Comparison of ENCODE assay signal across 18 mouse cellular contexts in genomic region chr7:101343135-101343534, GRCm38 (mm10). TPM values are rescaled to one million over a fixed set of nuclear protein-coding genes. Genes with fewer than 3 reads are reported as not detected.
DNase-seq lines count a peak whose midpoint lies in the region; ATAC-seq and TF ChIP-seq lines count a peak whose summit lies in the region.
"Had no signal": no experiment of that assay in that cellular context is flagged by ENCODE, and none has a peak within 500 bp of the region (broad histone marks: within the 10 kb centered on the region; RNA-seq: fewer than 3 reads in every experiment).

No protein-coding gene starts in this region.

- H3K4me2 ChIP-seq in heart, postnatal 0 days (ENCODE audit: low read depth, low read length): no peak overlapping the region
- no peak overlapping the region for H3K4me2 ChIP-seq in heart, embryonic 11.5 days
- no peak overlapping the region for H3K4me2 ChIP-seq in lung, embryonic 15.5 days
- H3K4me2 ChIP-seq: forebrain, embryonic 15.5 days; hindbrain, embryonic 15.5 days; limb, embryonic 12.5 days had no signal

- H3K4me1 ChIP-seq in heart, postnatal 0 days (ENCODE audit: control insufficient read depth, insufficient read depth): peaks cover 21% of the 10 kb centered on the region
- H3K4me1 ChIP-seq in heart, embryonic 11.5 days (ENCODE audit: control insufficient read depth, insufficient read depth, low read length): peaks cover 41% of the 10 kb centered on the region
- H3K4me1 ChIP-seq in lung, embryonic 15.5 days: peaks cover 25% of the 10 kb centered on the region
- H3K4me1 ChIP-seq in megakaryocyte, embryonic 14.5 days: peaks cover 94% of the 10 kb centered on the region

- DNase-seq in heart, postnatal 0 days (ENCODE audit: low spot score): no peak
- DNase-seq in lung, postnatal 25 days (ENCODE audit: low spot score): no peak
- no peak for DNase-seq in Muller cell, postnatal 12 days (ENCODE audit: inconsistent ontology term)
- no peak for DNase-seq in right cerebral cortex, postnatal 36 days (ENCODE audit: low spot score in 2 of 2)
- DNase-seq: cerebellum, postnatal 14 days; heart, postnatal 14 days; kidney, postnatal 14 days; layer of hippocampus, adult 9-11 months; right cerebral cortex, postnatal 14 days; thymus, postnatal 36 days had no signal

- H3K27me3 ChIP-seq in heart, postnatal 0 days (ENCODE audit: control insufficient read depth, insufficient read depth, low read length): 0 out of 2 replicates have a peak, but pooled peaks cover 5% of the 10 kb centered on the region
- peaks cover 13% of the 10 kb centered on the region for H3K27me3 ChIP-seq in heart, embryonic 11.5 days (ENCODE audit: control insufficient read depth, insufficient read depth, low read length)
- no peaks in the 10 kb centered on the region for H3K27me3 ChIP-seq in lung, embryonic 15.5 days
- no peaks in the 10 kb centered on the region for H3K27me3 ChIP-seq in megakaryocyte, embryonic 14.5 days (replicated peaks)
- H3K27me3 ChIP-seq: hindbrain, embryonic 15.5 days; limb, embryonic 12.5 days had no signal

- no peaks in the 10 kb centered on the region for H3K36me3 ChIP-seq in heart, postnatal 0 days (replicated peaks; ENCODE audit: control insufficient read depth, insufficient read depth, low read length)
- no peaks in the 10 kb centered on the region for H3K36me3 ChIP-seq in heart, embryonic 11.5 days (ENCODE audit: control insufficient read depth, insufficient read depth, low read length)
- H3K36me3 ChIP-seq in lung, embryonic 15.5 days: 0 out of 2 replicates have a peak, but pooled peaks cover 3% of the 10 kb centered on the region
- peaks cover 74% of the 10 kb centered on the region for H3K36me3 ChIP-seq in megakaryocyte, embryonic 14.5 days (replicated peaks; ENCODE audit: low read length)
- H3K36me3 ChIP-seq: forebrain, embryonic 15.5 days; hindbrain, embryonic 15.5 days had no signal

- no peak overlapping the region for H3K9ac ChIP-seq in heart, postnatal 0 days (replicated peaks; ENCODE audit: low read depth, low read length)
- H3K9ac ChIP-seq in heart, embryonic 11.5 days (ENCODE audit: low read depth, low read length): no peak overlapping the region
- no peak overlapping the region for H3K9ac ChIP-seq in lung, embryonic 15.5 days
- H3K9ac ChIP-seq: forebrain, embryonic 15.5 days; hindbrain, embryonic 15.5 days; limb, embryonic 12.5 days had no signal

- 60% methylated on average over 7 of the region's 7 CpGs for WGBS in heart, postnatal 0 days
- 61% methylated on average over 7 of the region's 7 CpGs for WGBS in heart, embryonic 11.5 days (ENCODE audit: insufficient replicate concordance)
- WGBS in lung, embryonic 15.5 days: 64% methylated on average over 7 of the region's 7 CpGs

- H3K27ac ChIP-seq in heart, postnatal 0 days (ENCODE audit: low read depth): no peak overlapping the region
- no peak overlapping the region for H3K27ac ChIP-seq in heart, embryonic 11.5 days (ENCODE audit: low read depth, low read length)
- H3K27ac ChIP-seq in lung, embryonic 15.5 days: 0 out of 2 replicates have a peak overlapping the region, but pooled peaks have one; percentile 0
- H3K27ac ChIP-seq: forebrain, embryonic 15.5 days; hindbrain, embryonic 15.5 days; limb, embryonic 12.5 days had no signal

- no peak overlapping the region for H3K4me3 ChIP-seq in heart, postnatal 0 days (ENCODE audit: low read depth, low read length)
- no peak overlapping the region for H3K4me3 ChIP-seq in heart, embryonic 11.5 days (ENCODE audit: low read depth, low read length)
- no peak overlapping the region for H3K4me3 ChIP-seq in lung, embryonic 15.5 days
- peak overlapping the region; percentile 79 for H3K4me3 ChIP-seq in megakaryocyte, embryonic 14.5 days (replicated peaks)
- H3K4me3 ChIP-seq: forebrain, embryonic 15.5 days; hindbrain, embryonic 15.5 days; limb, embryonic 12.5 days had no signal

- TF ChIP-seq EP300 in heart, postnatal 0 days (IDR thresholded peaks at IDR 0.05; ENCODE audit: low read depth): no peak

- peak; percentile 35; the same call in 1 of the 2 replicates for ATAC-seq in heart, postnatal 0 days (ENCODE audit: insufficient read depth, low read depth)
- no peak for ATAC-seq in heart, embryonic 11.5 days (replicated peaks; ENCODE audit: insufficient number of reproducible peaks, low FRiP score, low TSS enrichment)
- peak; percentile 40; the same call in 1 of the 2 replicates for ATAC-seq in lung, embryonic 15.5 days (ENCODE audit: borderline replicate concordance, extremely low read depth, low FRiP score, low TSS enrichment)
- ATAC-seq in granulocyte monocyte progenitor cell, adult 5-6 weeks (replicated peaks; ENCODE audit: poor library complexity, severe bottlenecking): peak; percentile 69
- ATAC-seq: forebrain, embryonic 15.5 days; intestine, embryonic 16.5 days had no signal

- no peak for TF ChIP-seq CTCF in heart, postnatal 0 days (IDR thresholded peaks at IDR 0.05; ENCODE audit: low read depth)

- H3K9me3 ChIP-seq in heart, postnatal 0 days (replicated peaks; ENCODE audit: control insufficient read depth, low read length): no peaks in the 10 kb centered on the region
- no peaks in the 10 kb centered on the region for H3K9me3 ChIP-seq in heart, embryonic 11.5 days (replicated peaks; ENCODE audit: control insufficient read depth, low read length)
- no peaks in the 10 kb centered on the region for H3K9me3 ChIP-seq in lung, embryonic 15.5 days
- H3K9me3 ChIP-seq in megakaryocyte, embryonic 14.5 days: no peaks in the 10 kb centered on the region
- H3K9me3 ChIP-seq: forebrain, embryonic 15.5 days; hindbrain, embryonic 15.5 days; limb, embryonic 12.5 days had no signal

RNA-seq across cellular contexts. Expression of gene Arap1, which starts 4.7 kb away (rescaled TPM):
- 36.2 and 101 TPM in 2 replicates for total RNA-seq in heart, postnatal 0 days (2014; rRNA removed; ENCODE audit: low replicate concordance)
- 18.6 and 19.8 TPM in 2 replicates for polyA plus RNA-seq in heart, postnatal 0 days (2015; fragmentation: Nextera tagmentation; extraction: Ambion mirVana)
- 15.4 and 16.0 TPM in 2 replicates for polyA plus RNA-seq in heart, embryonic 11.5 days (2014; fragmentation: Nextera tagmentation; extraction: Ambion mirVana)
- 105 and 109 TPM in 2 replicates for polyA plus RNA-seq in lung, embryonic 15.5 days (2015; fragmentation: Nextera tagmentation; extraction: Ambion mirVana)
- 59.2 and 81.5 TPM in 2 replicates for total RNA-seq in granulocyte monocyte progenitor cell, adult 5-6 weeks (2014; fragmentation: Nextera tagmentation)
- 27.4 and 64.6 TPM in 2 replicates for total RNA-seq in granulocyte monocyte progenitor cell, adult 5-6 weeks (2017)
- polyA plus RNA-seq in megakaryocyte, embryonic 14.5 days (2012; ENCODE audit: insufficient read depth, low replicate concordance): 143 and 148 TPM in 2 replicates

RNA-seq across cellular contexts. Expression of gene Stard10, which starts 26.2 kb away (rescaled TPM):
- 62.6 and 76.7 TPM in 2 replicates for total RNA-seq in heart, postnatal 0 days (2014; rRNA removed; ENCODE audit: low replicate concordance)
- polyA plus RNA-seq in heart, postnatal 0 days (2015; fragmentation: Nextera tagmentation; extraction: Ambion mirVana): 45.9 and 53.6 TPM in 2 replicates
- 44.4 and 48.9 TPM in 2 replicates for polyA plus RNA-seq in heart, embryonic 11.5 days (2014; fragmentation: Nextera tagmentation; extraction: Ambion mirVana)
- polyA plus RNA-seq in lung, embryonic 15.5 days (2015; fragmentation: Nextera tagmentation; extraction: Ambion mirVana): 41.2 and 45.9 TPM in 2 replicates
- 18.5 and 36.0 TPM in 2 replicates for total RNA-seq in granulocyte monocyte progenitor cell, adult 5-6 weeks (2014; fragmentation: Nextera tagmentation)
- 11.8 and 30.5 TPM in 2 replicates for total RNA-seq in granulocyte monocyte progenitor cell, adult 5-6 weeks (2017)
- 236 and 315 TPM in 2 replicates for polyA plus RNA-seq in megakaryocyte, embryonic 14.5 days (2012; ENCODE audit: insufficient read depth, low replicate concordance)

RNA-seq across cellular contexts. Expression of gene Atg16l2, which starts 41.1 kb away (rescaled TPM):
- 67.1 and 93.8 TPM in 2 replicates for total RNA-seq in heart, postnatal 0 days (2014; rRNA removed; ENCODE audit: low replicate concordance)
- polyA plus RNA-seq in heart, postnatal 0 days (2015; fragmentation: Nextera tagmentation; extraction: Ambion mirVana): 15.9 and 20.5 TPM in 2 replicates
- 13.7 and 18.9 TPM in 2 replicates for polyA plus RNA-seq in heart, embryonic 11.5 days (2014; fragmentation: Nextera tagmentation; extraction: Ambion mirVana)
- 16.2 and 18.3 TPM in 2 replicates for polyA plus RNA-seq in lung, embryonic 15.5 days (2015; fragmentation: Nextera tagmentation; extraction: Ambion mirVana)
- 26.8 and 43.6 TPM in 2 replicates for total RNA-seq in granulocyte monocyte progenitor cell, adult 5-6 weeks (2014; fragmentation: Nextera tagmentation)
- 6.6 and 12.2 TPM in 2 replicates for total RNA-seq in granulocyte monocyte progenitor cell, adult 5-6 weeks (2017)
- 3.2 and 7.8 TPM in 2 replicates for polyA plus RNA-seq in megakaryocyte, embryonic 14.5 days (2012; ENCODE audit: insufficient read depth, low replicate concordance)
